Mouse (Mus musculus): Measurements from ENCODE around the gene Pi4kb. TPM values are rescaled to one million over a fixed set of nuclear protein-coding genes. Genes with fewer than 3 reads are reported as not detected.

The Pi4kb gene
- polyA plus RNA-seq, 1 experiment from 2014 or later, result 24.6 TPM

DNA sequence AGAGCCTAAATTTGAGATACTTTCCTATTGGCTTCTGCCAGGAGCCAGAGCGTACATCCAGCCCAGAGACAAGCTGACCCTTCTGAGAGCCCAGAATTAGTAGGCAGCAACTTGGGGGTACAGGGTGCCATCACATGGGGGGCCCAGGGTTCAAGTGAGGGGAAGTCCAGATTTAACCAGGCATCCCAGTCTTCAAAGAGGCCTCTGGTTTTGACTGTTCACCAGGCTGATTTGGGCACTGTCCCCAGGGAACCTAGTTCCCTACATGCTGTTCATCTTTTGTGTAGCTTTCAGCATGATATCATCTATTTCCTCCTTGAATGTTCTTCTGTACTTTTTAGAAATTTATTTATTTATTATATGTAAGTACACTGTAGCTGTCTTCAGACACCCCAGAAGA, 9.5 kb upstream of the Pi4kb start:
- Histone ChIP-seq H3K4me3 (no peak overlapping the region), H3K9ac (no peak overlapping the region), H3K36me3 (replicated peaks) (no peaks in the 10 kb centered on the region), H3K9me3 (no peaks in the 10 kb centered on the region), H3K4me2 (no peak overlapping the region), H3K27me3 (replicated peaks) (no peaks in the 10 kb centered on the region), H3K4me1 (no peaks in the 10 kb centered on the region), H3K27ac (no peak overlapping the region)
- no peak for ATAC-seq (replicated peaks)
- WGBS, result 100% methylated on average over 1 of the region's 1 CpGs

DNA sequence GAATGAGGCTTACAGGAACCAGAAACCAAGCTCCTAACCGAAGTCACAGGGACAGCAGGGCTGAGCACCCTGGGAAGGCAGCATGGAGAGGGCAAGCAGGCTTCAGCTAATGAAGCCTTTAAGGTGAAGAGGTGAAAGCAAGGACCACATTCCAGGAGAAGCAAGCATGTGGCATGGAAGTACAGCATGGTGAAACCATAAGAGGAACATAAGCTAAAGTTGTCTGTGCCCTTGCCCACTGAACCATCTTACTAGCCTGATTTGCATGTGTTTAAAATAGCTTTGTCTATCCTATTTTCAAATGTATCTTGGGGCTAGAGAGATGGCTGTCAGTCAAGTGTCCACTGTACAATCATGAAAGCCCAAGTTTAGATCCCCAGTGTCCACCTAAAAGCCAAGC, 8.7 kb upstream of the Pi4kb start:
- H3K9ac ChIP-seq, result no peak overlapping the region
- no peak overlapping the region for H3K4me2 ChIP-seq
- no peak for ATAC-seq (replicated peaks)
- WGBS, result 86% methylated on average over 1 of the region's 1 CpGs
- H3K9me3 ChIP-seq, result no peaks in the 10 kb centered on the region
- H3K27ac ChIP-seq, result no peak overlapping the region
- no peaks in the 10 kb centered on the region for H3K27me3 ChIP-seq (replicated peaks)
- no peak overlapping the region for H3K4me3 ChIP-seq
- H3K4me1 ChIP-seq, result no peaks in the 10 kb centered on the region
- H3K36me3 ChIP-seq (replicated peaks), result no peaks in the 10 kb centered on the region

DNA sequence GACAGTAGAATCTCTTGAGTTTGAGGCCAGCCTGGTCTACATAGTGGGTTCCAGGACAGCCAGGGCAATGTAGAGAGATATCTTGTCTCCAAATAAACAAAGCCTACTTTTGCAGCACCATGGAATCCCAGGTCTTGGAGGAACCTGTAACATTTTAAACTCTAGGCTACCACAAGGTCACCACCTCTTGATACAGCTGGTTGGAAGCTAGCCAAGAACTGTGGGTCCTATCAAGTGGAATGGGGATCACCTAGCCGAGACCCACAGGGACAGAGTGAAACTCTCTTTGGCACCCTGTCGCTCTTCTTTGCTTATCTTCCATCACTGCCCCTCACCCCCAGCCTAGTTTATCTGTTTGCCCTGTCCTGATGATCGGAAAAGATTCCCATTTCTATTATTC, 2.0 kb upstream of the Pi4kb start:
- Histone ChIP-seq H3K27ac (no peak overlapping the region), H3K4me1 (peaks cover 23% of the 10 kb centered on the region), H3K27me3 (replicated peaks) (no peaks in the 10 kb centered on the region), H3K9me3 (no peaks in the 10 kb centered on the region), H3K36me3 (replicated peaks) (no peaks in the 10 kb centered on the region), H3K4me2 (no peak overlapping the region), H3K9ac (no peak overlapping the region), H3K4me3 (no peak overlapping the region)
- no peak for ATAC-seq (replicated peaks)
- 95% methylated on average over 3 of the region's 3 CpGs for WGBS

DNA sequence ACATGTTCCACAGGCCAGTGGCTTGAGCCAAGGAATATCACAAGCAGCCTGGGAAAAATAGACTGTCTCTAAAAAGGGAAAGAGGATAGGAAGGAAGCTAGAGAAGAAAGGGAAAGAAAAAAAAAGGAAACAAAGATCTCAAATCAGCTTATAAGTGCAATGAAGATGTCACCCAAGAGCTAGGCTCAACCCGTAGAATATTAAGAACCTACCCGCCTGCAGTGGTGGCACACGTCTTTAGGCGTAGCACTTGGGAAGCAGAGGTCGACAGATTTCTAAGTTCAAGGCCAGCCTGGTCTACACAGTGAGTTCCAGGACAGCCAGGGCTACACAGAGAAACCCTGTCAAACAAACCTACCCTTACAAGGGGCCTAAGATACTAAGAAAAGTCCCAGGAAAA, 911 bp upstream of the Pi4kb start:
- H3K4me3 ChIP-seq, result peak overlapping the region; percentile 61; the same call in 1 of the 2 replicates
- H3K9ac ChIP-seq, result no peak overlapping the region
- ATAC-seq (replicated peaks), result no peak
- no peaks in the 10 kb centered on the region for H3K36me3 ChIP-seq (replicated peaks)
- peak overlapping the region; percentile 65 for H3K4me2 ChIP-seq
- peaks cover 23% of the 10 kb centered on the region for H3K4me1 ChIP-seq
- H3K9me3 ChIP-seq, result no peaks in the 10 kb centered on the region
- 80% methylated on average over 5 of the region's 5 CpGs for WGBS
- H3K27ac ChIP-seq, result no peak overlapping the region
- H3K27me3 ChIP-seq (replicated peaks), result no peaks in the 10 kb centered on the region

DNA sequence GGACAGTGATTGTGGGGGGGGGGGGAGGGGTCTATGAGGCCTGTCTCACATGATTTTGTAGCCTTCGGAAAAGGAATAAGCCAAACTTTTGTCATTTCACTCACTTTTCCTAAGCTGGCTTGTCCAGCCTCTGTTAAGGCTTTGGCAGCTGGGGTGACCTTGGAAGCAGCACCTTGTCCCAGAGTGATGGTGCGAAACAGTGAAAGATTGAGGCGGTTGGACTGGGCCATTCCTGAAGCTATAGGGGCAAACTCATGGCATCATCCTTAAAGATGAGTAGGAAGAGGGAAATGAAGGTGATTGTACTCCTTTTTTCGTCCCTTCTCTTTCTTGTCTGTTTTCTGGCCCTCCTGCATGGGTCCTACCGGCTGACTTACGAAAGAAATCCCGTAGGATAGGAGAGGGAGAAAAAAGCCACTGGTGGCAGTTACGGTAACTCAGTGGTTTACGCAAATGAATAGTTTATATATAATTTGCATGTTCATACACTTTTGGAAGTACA, 454 bp upstream of the Pi4kb start:
- H3K36me3 ChIP-seq (replicated peaks), result 0 out of 2 replicates have a peak, but pooled peaks cover 3% of the 10 kb centered on the region
- H3K4me2 ChIP-seq, result peak overlapping the region; percentile 65
- H3K27ac ChIP-seq, result peak overlapping the region; percentile 48; the same call in 1 of the 2 replicates
- peaks cover 24% of the 10 kb centered on the region for H3K4me1 ChIP-seq
- no peaks in the 10 kb centered on the region for H3K27me3 ChIP-seq (replicated peaks)
- 17% methylated on average over 9 of the region's 9 CpGs for WGBS
- no peaks in the 10 kb centered on the region for H3K9me3 ChIP-seq
- peak; percentile 40 for ATAC-seq (replicated peaks)
- H3K4me3 ChIP-seq, result peak overlapping the region; percentile 61
- peak overlapping the region; percentile 48 for H3K9ac ChIP-seq

DNA sequence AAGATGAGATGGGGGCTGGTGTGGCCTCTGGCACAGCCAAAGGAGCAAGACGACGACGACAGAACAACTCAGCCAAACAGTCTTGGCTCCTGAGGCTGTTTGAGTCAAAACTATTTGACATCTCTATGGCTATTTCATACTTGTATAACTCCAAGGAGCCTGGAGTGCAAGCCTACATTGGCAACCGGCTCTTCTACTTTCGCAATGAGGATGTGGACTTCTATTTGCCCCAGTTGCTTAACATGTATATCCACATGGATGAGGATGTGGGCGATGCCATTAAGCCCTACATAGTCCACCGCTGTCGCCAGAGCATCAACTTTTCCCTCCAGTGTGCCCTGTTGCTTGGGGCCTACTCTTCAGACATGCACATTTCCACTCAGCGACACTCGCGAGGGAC, 9.8 kb downstream of the Pi4kb start:
- H3K27me3 ChIP-seq (replicated peaks), result no peaks in the 10 kb centered on the region
- H3K4me2 ChIP-seq, result no peak overlapping the region
- 89% methylated on average over 11 of the region's 11 CpGs for WGBS
- no peak for ATAC-seq (replicated peaks)
- 0 out of 2 replicates have a peak, but pooled peaks cover 6% of the 10 kb centered on the region for H3K4me1 ChIP-seq
- H3K9ac ChIP-seq, result no peak overlapping the region
- peaks cover 13% of the 10 kb centered on the region for H3K36me3 ChIP-seq (replicated peaks)
- H3K9me3 ChIP-seq, result no peaks in the 10 kb centered on the region
- H3K27ac ChIP-seq, result no peak overlapping the region
- no peak overlapping the region for H3K4me3 ChIP-seq

DNA sequence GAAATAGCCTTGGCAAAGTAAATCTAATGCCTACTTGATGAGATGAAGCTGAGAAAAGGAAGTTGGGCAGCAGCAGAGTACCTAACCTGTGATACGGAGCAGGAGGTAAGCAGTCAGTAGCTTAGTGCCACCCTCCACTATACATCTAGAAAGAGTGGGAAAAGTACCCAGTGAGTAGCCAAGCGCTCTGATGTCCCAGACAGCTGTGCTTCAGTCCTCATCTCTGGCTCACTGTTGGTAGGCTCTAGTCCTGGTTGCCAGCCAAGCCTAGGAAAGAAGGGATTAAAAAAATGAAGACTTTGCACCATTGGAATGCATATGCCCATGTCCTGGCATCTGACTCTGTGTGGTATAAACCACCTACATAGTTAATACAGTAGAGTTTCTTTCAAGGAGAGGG, 11.0 kb downstream of the Pi4kb start:
- Histone ChIP-seq H3K9me3 (no peaks in the 10 kb centered on the region), H3K9ac (no peak overlapping the region), H3K27me3 (replicated peaks) (no peaks in the 10 kb centered on the region), H3K4me3 (no peak overlapping the region), H3K4me2 (no peak overlapping the region), H3K4me1 (0 out of 2 replicates have a peak, but pooled peaks cover 7% of the 10 kb centered on the region), H3K36me3 (replicated peaks) (peaks cover 12% of the 10 kb centered on the region), H3K27ac (no peak overlapping the region)
- no peak for ATAC-seq (replicated peaks)
- WGBS, result 100% methylated on average over 2 of the region's 2 CpGs

DNA sequence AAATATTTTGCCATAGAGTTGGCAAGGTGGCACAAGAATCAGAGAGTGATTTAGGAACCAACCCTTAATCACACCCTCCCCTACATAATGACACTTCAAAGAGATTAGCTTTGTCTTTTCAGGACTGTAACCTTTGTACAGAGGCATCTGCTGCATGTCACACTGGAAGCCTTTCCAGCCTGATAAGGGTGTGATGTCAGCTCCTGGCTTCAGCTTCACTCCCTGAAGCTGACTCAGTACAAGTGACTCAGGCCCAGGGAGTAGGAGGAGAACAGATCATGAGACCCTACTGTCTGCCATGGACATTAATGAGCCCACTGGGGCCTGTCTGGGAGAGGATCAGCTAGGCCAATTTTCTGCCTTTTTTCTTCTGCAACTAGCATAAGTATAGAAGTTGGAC, 13.0 kb downstream of the Pi4kb start:
- H3K4me2 ChIP-seq, result no peak overlapping the region
- no peaks in the 10 kb centered on the region for H3K9me3 ChIP-seq
- no peak overlapping the region for H3K4me3 ChIP-seq
- no peaks in the 10 kb centered on the region for H3K27me3 ChIP-seq (replicated peaks)
- H3K4me1 ChIP-seq, result 0 out of 2 replicates have a peak, but pooled peaks cover 7% of the 10 kb centered on the region
- ATAC-seq (replicated peaks), result no peak
- no peak overlapping the region for H3K9ac ChIP-seq
- no peak overlapping the region for H3K27ac ChIP-seq
- peaks cover 12% of the 10 kb centered on the region for H3K36me3 ChIP-seq (replicated peaks)

DNA sequence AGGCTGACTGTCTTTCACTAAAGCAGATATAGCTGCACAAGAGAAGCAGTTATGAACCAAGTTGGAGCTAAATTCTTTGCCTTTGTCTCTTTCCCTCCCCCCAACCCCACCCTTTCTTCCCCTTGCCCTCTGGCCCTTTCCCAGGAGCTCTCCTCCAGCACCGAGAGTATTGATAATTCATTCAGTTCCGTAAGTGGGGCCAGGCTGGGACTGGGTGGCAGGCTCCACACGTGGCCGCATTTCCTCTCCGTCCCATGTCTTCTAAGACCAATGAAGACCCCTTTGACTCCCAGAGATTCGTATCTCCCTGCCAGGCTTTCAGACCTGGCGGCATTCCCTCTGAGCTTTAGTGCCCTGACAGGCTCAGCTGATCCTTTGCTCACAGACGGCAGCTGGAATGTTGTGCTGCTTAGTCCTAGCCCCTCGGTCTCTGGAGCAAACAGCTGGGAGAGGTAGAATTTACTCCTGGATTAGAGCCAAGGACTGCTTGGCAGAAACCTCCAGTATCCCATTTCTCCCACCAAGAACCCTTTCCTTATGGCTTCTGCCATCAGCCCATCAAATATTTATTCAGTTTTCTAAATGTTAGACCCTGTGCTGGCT, 14.7 kb downstream of the Pi4kb start:
- H3K9me3 ChIP-seq, result no peaks in the 10 kb centered on the region
- WGBS, result 51% methylated on average over 9 of the region's 9 CpGs
- H3K4me1 ChIP-seq, result 0 out of 2 replicates have a peak, but pooled peaks cover 7% of the 10 kb centered on the region
- H3K36me3 ChIP-seq (replicated peaks), result peaks cover 7% of the 10 kb centered on the region
- H3K27me3 ChIP-seq (replicated peaks), result no peaks in the 10 kb centered on the region
- no peak for ATAC-seq (replicated peaks)
- no peak overlapping the region for H3K27ac ChIP-seq
- no peak overlapping the region for H3K4me2 ChIP-seq
- no peak overlapping the region for H3K4me3 ChIP-seq
- no peak overlapping the region for H3K9ac ChIP-seq

DNA sequence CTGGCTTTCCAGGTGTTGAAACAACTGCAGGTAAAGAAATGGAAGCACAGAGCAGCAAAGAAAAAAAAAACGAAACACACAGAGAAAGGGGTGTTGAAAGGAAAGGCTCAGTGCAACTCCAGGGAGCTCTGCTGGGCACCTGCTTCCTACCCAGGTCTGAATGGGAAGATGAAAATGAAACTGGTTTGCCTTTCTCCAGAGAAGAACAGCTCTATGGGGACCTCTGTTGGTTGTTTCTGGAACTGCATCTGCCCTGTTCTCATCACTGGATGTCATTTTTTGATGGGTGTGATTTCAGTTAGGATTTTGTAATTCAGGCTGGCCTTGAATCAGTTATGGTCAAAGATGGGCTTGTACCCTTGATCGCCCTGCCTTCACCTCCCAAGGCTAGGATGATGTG, 22.4 kb downstream of the Pi4kb start:
- Histone ChIP-seq H3K9ac (no peak overlapping the region), H3K4me2 (no peak overlapping the region), H3K4me1 (no peaks in the 10 kb centered on the region), H3K9me3 (no peaks in the 10 kb centered on the region), H3K4me3 (no peak overlapping the region), H3K36me3 (replicated peaks) (peaks cover 49% of the 10 kb centered on the region), H3K27ac (no peak overlapping the region), H3K27me3 (replicated peaks) (no peaks in the 10 kb centered on the region)
- no peak for ATAC-seq (replicated peaks)
- WGBS, result 25% methylated on average over 2 of the region's 2 CpGs

DNA sequence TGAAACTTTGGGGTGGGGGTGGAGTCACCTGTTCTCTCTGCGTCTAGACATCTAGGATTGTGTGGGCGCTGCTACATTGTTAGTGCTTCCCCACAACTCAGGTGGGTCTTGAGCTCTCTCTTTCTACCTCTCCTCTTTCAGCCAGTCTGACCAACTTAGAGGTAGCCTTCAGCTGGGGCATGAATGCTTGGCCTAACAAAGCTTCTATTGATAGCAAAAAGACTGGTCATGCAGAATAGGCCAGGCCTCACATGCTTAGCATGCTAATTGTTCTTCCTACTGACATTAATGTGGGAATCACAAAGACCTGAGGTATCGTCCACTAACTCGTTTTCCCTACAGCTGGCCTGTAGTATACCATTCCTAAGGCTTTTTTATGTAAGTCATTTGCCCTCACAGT, 28.0 kb downstream of the Pi4kb start:
- no peak overlapping the region for H3K27ac ChIP-seq
- H3K27me3 ChIP-seq (replicated peaks), result no peaks in the 10 kb centered on the region
- H3K4me3 ChIP-seq, result no peak overlapping the region
- no peaks in the 10 kb centered on the region; the same call in 1 of the 2 replicates for H3K4me1 ChIP-seq
- H3K4me2 ChIP-seq, result no peak overlapping the region
- H3K36me3 ChIP-seq (replicated peaks), result peaks cover 60% of the 10 kb centered on the region
- H3K9ac ChIP-seq, result no peak overlapping the region
- 55% methylated on average over 4 of the region's 4 CpGs for WGBS
- no peaks in the 10 kb centered on the region for H3K9me3 ChIP-seq
- no peak; the same call in 1 of the 2 replicates for ATAC-seq (replicated peaks)

DNA sequence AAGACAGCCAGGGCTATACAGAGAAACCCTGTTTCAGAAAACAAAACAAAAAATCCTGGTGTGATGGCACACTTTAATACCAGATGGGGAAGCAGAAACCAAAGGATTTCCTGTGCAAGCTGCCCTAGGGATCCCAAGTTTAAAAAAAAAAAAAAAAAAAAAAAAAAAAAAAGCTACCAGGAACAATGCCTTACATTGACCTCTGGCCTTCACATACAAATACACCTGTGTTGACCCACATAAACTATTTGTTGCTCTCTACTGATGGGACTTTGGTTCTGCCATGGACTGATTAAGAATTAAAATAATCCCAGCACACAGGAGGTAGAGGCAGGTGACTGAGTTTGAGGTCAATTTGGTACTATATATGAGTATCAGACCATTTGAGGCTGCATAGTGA, 28.7 kb downstream of the Pi4kb start:
- Histone ChIP-seq H3K9me3 (no peaks in the 10 kb centered on the region), H3K4me1 (no peaks in the 10 kb centered on the region; the same call in 1 of the 2 replicates), H3K27me3 (replicated peaks) (no peaks in the 10 kb centered on the region), H3K27ac (no peak overlapping the region), H3K9ac (no peak overlapping the region), H3K36me3 (replicated peaks) (peaks cover 54% of the 10 kb centered on the region), H3K4me2 (no peak overlapping the region), H3K4me3 (no peak overlapping the region)
- no peak for ATAC-seq (replicated peaks)

DNA sequence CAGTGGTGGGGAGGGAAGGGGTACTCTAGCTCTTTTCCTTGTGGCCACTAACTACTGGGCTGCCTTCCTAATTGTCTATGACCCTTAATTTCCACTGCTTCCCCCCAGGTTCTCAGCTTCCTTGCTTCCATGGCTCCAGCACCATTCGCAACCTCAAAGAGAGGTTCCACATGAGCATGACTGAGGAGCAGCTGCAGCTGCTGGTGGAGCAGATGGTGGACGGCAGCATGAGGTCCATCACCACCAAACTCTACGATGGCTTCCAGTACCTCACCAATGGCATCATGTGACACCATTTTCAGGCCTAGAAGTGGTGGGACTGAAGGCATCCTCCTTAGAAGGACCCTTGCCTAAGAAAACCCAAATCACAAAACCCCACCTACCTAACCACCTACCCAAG, 31.1 kb downstream of the Pi4kb start:
- no peak for ATAC-seq (replicated peaks)
- H3K36me3 ChIP-seq (replicated peaks), result peaks cover 53% of the 10 kb centered on the region
- H3K9me3 ChIP-seq, result no peaks in the 10 kb centered on the region
- WGBS, result 87% methylated on average over 3 of the region's 3 CpGs
- H3K4me2 ChIP-seq, result no peak overlapping the region
- peaks cover 2% of the 10 kb centered on the region; the same call in 1 of the 2 replicates for H3K4me1 ChIP-seq
- no peaks in the 10 kb centered on the region for H3K27me3 ChIP-seq (replicated peaks)
- no peak overlapping the region for H3K9ac ChIP-seq
- no peak overlapping the region for H3K4me3 ChIP-seq
- H3K27ac ChIP-seq, result no peak overlapping the region

Measured in midbrain, embryonic 15.5 days (tissue).